Comparison of ENCODE assay signal across 11 mouse cellular contexts in genomic region chr3:96541328-96542078, GRCm38 (mm10). TPM values are rescaled to one million over a fixed set of nuclear protein-coding genes. Genes with fewer than 3 reads are reported as not detected.
A peak's percentile ranks its signal among the peaks of the same experiment; 100 is the strongest.
DNase-seq lines count a peak whose midpoint lies in the region; ATAC-seq and TF ChIP-seq lines count a peak whose summit lies in the region.
"Had no signal": no experiment of that assay in that cellular context is flagged by ENCODE, and none has a peak within 500 bp of the region (broad histone marks: within the 10 kb centered on the region; RNA-seq: fewer than 3 reads in every experiment).

No protein-coding gene starts in this region.

- WGBS in heart, adult 2 months, result 33% methylated on average over 14 of the region's 14 CpGs
- 22% methylated on average over 14 of the region's 14 CpGs for WGBS in hindbrain, postnatal 0 days

- TF ChIP-seq POLR2A in heart, adult 2 months (IDR thresholded peaks at IDR 0.05; ENCODE audit: insufficient read depth, low read depth, low read length), result no peak

- no peaks in the 10 kb centered on the region for H3K79me2 ChIP-seq in heart, adult 2 months (replicated peaks; ENCODE audit: control insufficient read depth, insufficient read depth, low read length)

- no peaks in the 10 kb centered on the region for H3K27me3 ChIP-seq in heart, adult 2 months (ENCODE audit: control insufficient read depth, insufficient read depth, low read length)
- no peaks in the 10 kb centered on the region for H3K27me3 ChIP-seq in hindbrain, postnatal 0 days (ENCODE audit: insufficient read depth, low read length)
- H3K27me3 ChIP-seq: limb, embryonic 15.5 days had no signal

- H3K4me3 ChIP-seq in heart, adult 2 months, result no peak overlapping the region
- no peak overlapping the region for H3K4me3 ChIP-seq in hindbrain, postnatal 0 days (ENCODE audit: low read length)
- H3K4me3 ChIP-seq: limb, embryonic 15.5 days had no signal

- no peak for DNase-seq in heart, adult 2 months
- no peak for DNase-seq in heart, postnatal 25 days (ENCODE audit: low spot score)
- DNase-seq in 3T3-L1 (ENCODE audit: low read depth, low spot score), result peak; percentile 73
- peak; percentile 68 for DNase-seq in ZHBTc4 (ENCODE audit: low read depth, low spot score)
- DNase-seq in hindbrain, postnatal 0 days (ENCODE audit: low spot score), result peak; percentile 65
- no peak for DNase-seq in thymus, adult 18-20 months
- no peak for DNase-seq in thymus, postnatal 10 days (ENCODE audit: low spot score in 2 of 2)
- no peak for DNase-seq in urinary bladder, adult 2 months (ENCODE audit: low spot score)
- DNase-seq: cerebellum, postnatal 14 days; heart, postnatal 14 days had no signal

- intact Hi-C loops in heart, adult 2 months (cut with DNase I), result no loop called here
- intact Hi-C loops in heart, postnatal 25 days (cut with DNase I), result no loop called here

- peak; percentile 66 for TF ChIP-seq CTCF in heart, adult 2 months (IDR thresholded peaks at IDR 0.05)
- TF ChIP-seq CTCF in hindbrain, postnatal 0 days (IDR thresholded peaks at IDR 0.05; ENCODE audit: low read depth), result peak; percentile 70

- H3K9ac ChIP-seq in heart, adult 2 months (ENCODE audit: low read depth, low read length), result no peak overlapping the region
- no peak overlapping the region for H3K9ac ChIP-seq in hindbrain, postnatal 0 days (replicated peaks; ENCODE audit: low read length)
- H3K9ac ChIP-seq: limb, embryonic 15.5 days had no signal

- no peaks in the 10 kb centered on the region for H3K9me3 ChIP-seq in hindbrain, postnatal 0 days (ENCODE audit: low read length)
- H3K9me3 ChIP-seq: limb, embryonic 15.5 days had no signal

- no peak for TF ChIP-seq EP300 in heart, adult 2 months (IDR thresholded peaks at IDR 0.05; ENCODE audit: insufficient read depth, low read depth, low read length)

- H3K4me1 ChIP-seq in heart, adult 2 months (ENCODE audit: control insufficient read depth, insufficient read depth, low read length), result no peaks in the 10 kb centered on the region
- H3K4me1 ChIP-seq in hindbrain, postnatal 0 days (ENCODE audit: insufficient read depth, low read length), result no peaks in the 10 kb centered on the region
- H3K4me1 ChIP-seq: limb, embryonic 15.5 days had no signal

- H3K4me2 ChIP-seq in hindbrain, postnatal 0 days (ENCODE audit: low read depth, low read length), result no peak overlapping the region
- H3K4me2 ChIP-seq: limb, embryonic 15.5 days had no signal

- ATAC-seq in hindbrain, postnatal 0 days, result no peak

- no peaks in the 10 kb centered on the region for H3K36me3 ChIP-seq in heart, adult 2 months (ENCODE audit: control insufficient read depth, insufficient read depth, low read length)
- H3K36me3 ChIP-seq in hindbrain, postnatal 0 days (ENCODE audit: insufficient read depth, low read length), result no peaks in the 10 kb centered on the region
- H3K36me3 ChIP-seq: limb, embryonic 15.5 days had no signal

- no peak overlapping the region for H3K27ac ChIP-seq in heart, adult 2 months
- H3K27ac ChIP-seq in hindbrain, postnatal 0 days, result no peak overlapping the region
- H3K27ac ChIP-seq: limb, embryonic 15.5 days had no signal

RNA-seq across cellular contexts. Expression of gene Txnip, which starts 16.3 kb away (rescaled TPM):
- 100 to 1,000 TPM; 276 to 338 TPM for total RNA-seq in heart, adult 2 months (2021)
- polyA plus RNA-seq in heart, adult 2 months (2012; rRNA removed), result 515 and 744 TPM in 2 replicates
- total RNA-seq in heart, postnatal 25 days (2021), result 100 to 1,000 TPM; 341 to 607 TPM
- total RNA-seq in hindbrain, postnatal 0 days (2014; rRNA removed), result 192 and 222 TPM in 2 replicates
- 133 and 148 TPM in 2 replicates for polyA plus RNA-seq in hindbrain, postnatal 0 days (2015; fragmentation: Nextera tagmentation; extraction: Ambion mirVana)
- 712 and 742 TPM in 2 replicates for polyA plus RNA-seq in urinary bladder, adult 2 months (2012; rRNA removed)

RNA-seq across cellular contexts. Expression of gene Hfe2, which starts 16.5 kb away (rescaled TPM):
- total RNA-seq in heart, adult 2 months (2021), result 100 to 1,000 TPM; 289 to 295 TPM
- 199 and 261 TPM in 2 replicates for polyA plus RNA-seq in heart, adult 2 months (2012; rRNA removed)
- 100 to 1,000 TPM; 266 to 290 TPM for total RNA-seq in heart, postnatal 25 days (2021)
- 0.78 and 1.9 TPM in 2 replicates for total RNA-seq in hindbrain, postnatal 0 days (2014; rRNA removed)
- polyA plus RNA-seq in hindbrain, postnatal 0 days (2015; fragmentation: Nextera tagmentation; extraction: Ambion mirVana), result 2.1 and 2.5 TPM in 2 replicates
- 0.09 and 0.11 TPM in 2 replicates for polyA plus RNA-seq in urinary bladder, adult 2 months (2012; rRNA removed)

RNA-seq across cellular contexts. Expression of gene Gm16253, which starts 35.3 kb away (rescaled TPM):
- total RNA-seq in heart, adult 2 months (2021), result 1 to 10 TPM; 1.8 to 2.8 TPM
- polyA plus RNA-seq in heart, adult 2 months (2012; rRNA removed), result not detected in 2 replicates
- total RNA-seq in heart, postnatal 25 days (2021), result 1 to 10 TPM; 1.1 to 2.1 TPM
- total RNA-seq in hindbrain, postnatal 0 days (2014; rRNA removed), result not detected in 2 replicates
- polyA plus RNA-seq in hindbrain, postnatal 0 days (2015; fragmentation: Nextera tagmentation; extraction: Ambion mirVana), result 0.48 and 0.96 TPM in 2 replicates
- not detected in 2 replicates for polyA plus RNA-seq in urinary bladder, adult 2 months (2012; rRNA removed)

RNA-seq across cellular contexts. Expression of gene Polr3gl, which starts 52.5 kb away (rescaled TPM):
- total RNA-seq in heart, adult 2 months (2021), result 10 to 100 TPM; 24.3 to 35.0 TPM
- 20.1 and 21.9 TPM in 2 replicates for polyA plus RNA-seq in heart, adult 2 months (2012; rRNA removed)
- total RNA-seq in heart, postnatal 25 days (2021), result 10 to 100 TPM; 25.2 to 25.9 TPM
- total RNA-seq in hindbrain, postnatal 0 days (2014; rRNA removed), result 10.7 and 11.2 TPM in 2 replicates
- 31.9 and 32.9 TPM in 2 replicates for polyA plus RNA-seq in hindbrain, postnatal 0 days (2015; fragmentation: Nextera tagmentation; extraction: Ambion mirVana)
- 44.4 and 59.0 TPM in 2 replicates for polyA plus RNA-seq in urinary bladder, adult 2 months (2012; rRNA removed)

RNA-seq across cellular contexts. Expression of gene Ankrd34a, which starts 54.9 kb away (rescaled TPM):
- 1 to 10 TPM; 1.3 to 2.4 TPM for total RNA-seq in heart, adult 2 months (2021)
- polyA plus RNA-seq in heart, adult 2 months (2012; rRNA removed), result 2.1 and 3.1 TPM in 2 replicates
- total RNA-seq in heart, postnatal 25 days (2021), result 1 to 10 TPM; 1.9 to 2.4 TPM
- total RNA-seq in hindbrain, postnatal 0 days (2014; rRNA removed), result 26.4 and 29.6 TPM in 2 replicates
- polyA plus RNA-seq in hindbrain, postnatal 0 days (2015; fragmentation: Nextera tagmentation; extraction: Ambion mirVana), result 14.2 and 15.3 TPM in 2 replicates
- polyA plus RNA-seq in urinary bladder, adult 2 months (2012; rRNA removed), result 0.70 and 1.1 TPM in 2 replicates

Comparison
In these comparisons a context has a peak if more than half of its experiments do, and no peak if none do; other contexts are left out.
1. DNase-seq: peak in 3T3-L1 (single experiment), ZHBTc4 (single experiment) and hindbrain, postnatal 0 days (single experiment); none in heart, adult 2 months (0 of 2), heart, postnatal 25 days (single experiment), thymus, adult 18-20 months (0 of 2), thymus, postnatal 10 days (0 of 2) and urinary bladder, adult 2 months (single experiment).
2. RNA of gene Hfe2, which starts 16.5 kb away (total RNA-seq): 289 to 295 TPM in heart, adult 2 months and 266 to 290 TPM in heart, postnatal 25 days; 0.78 to 1.9 TPM in hindbrain, postnatal 0 days; every median in the first group is over 10 times any median in the second.